Mouse (Mus musculus): ENCODE data around the gene Atrnl1.

- no peak for TF ChIP-seq EP300 (optimal IDR thresholded peaks at IDR 0.05)
- TF ChIP-seq CTCF (IDR thresholded peaks at IDR 0.05; ENCODE audit: low read depth) = no peak
Observed at GRCm38 (mm10) chr19:57679455-57679854, 68.6 kb downstream of the Atrnl1 start.

Data from stomach, postnatal 0 days (tissue).